Mouse (Mus musculus): ENCODE data around the gene Gm47959. TPM values are rescaled to one million over a fixed set of nuclear protein-coding genes. Genes with fewer than 3 reads are reported as not detected.
A peak's percentile ranks its signal among the peaks of the same experiment; 100 is the strongest.

The Gm47959 gene
- polyA plus RNA-seq, 1 experiment: not detected

DNA sequence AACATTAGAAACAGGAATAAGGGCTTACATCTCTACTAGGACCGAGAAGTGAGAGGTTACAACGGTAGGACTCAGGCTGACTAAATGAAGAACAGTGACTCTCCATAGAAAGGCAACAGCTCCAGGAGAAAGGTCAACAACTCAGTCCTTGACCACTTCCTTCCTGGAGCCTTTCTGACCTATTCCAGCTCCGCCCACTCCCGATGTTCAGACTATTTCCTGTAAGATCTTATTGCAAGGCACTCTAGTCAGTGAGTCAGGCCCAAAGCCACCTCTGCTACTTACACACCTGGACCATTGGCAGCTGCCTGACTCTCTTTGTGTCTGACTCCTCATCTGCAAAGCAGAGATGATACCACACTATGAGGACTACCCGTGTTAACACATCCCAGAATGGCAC is 24.6 kb upstream of the Gm47959 start:
- Histone ChIP-seq H3K4me3 (ENCODE audit: low read depth, low read length) (no peak overlapping the region), H3K27ac (ENCODE audit: insufficient read depth, low read depth, low read length) (no peak overlapping the region), H3K27me3 (ENCODE audit: control insufficient read depth, insufficient read depth, low read length) (no peaks in the 10 kb centered on the region), H3K36me3 (ENCODE audit: control insufficient read depth, insufficient read depth, low read length) (no peaks in the 10 kb centered on the region), H3K4me1 (ENCODE audit: control insufficient read depth, insufficient read depth, insufficient read length, low read length) (peaks cover 12% of the 10 kb centered on the region; the same call in 1 of the 2 replicates)
- WGBS: 64% methylated on average over 5 of the region's 5 CpGs
- TF ChIP-seq POLR2A (IDR thresholded peaks at IDR 0.05; ENCODE audit: low read depth, low read length) (no peak), CTCF (IDR thresholded peaks at IDR 0.05; ENCODE audit: extremely low read depth, insufficient read length, insufficient replicate concordance, low read depth, low read length) (no peak)

DNA sequence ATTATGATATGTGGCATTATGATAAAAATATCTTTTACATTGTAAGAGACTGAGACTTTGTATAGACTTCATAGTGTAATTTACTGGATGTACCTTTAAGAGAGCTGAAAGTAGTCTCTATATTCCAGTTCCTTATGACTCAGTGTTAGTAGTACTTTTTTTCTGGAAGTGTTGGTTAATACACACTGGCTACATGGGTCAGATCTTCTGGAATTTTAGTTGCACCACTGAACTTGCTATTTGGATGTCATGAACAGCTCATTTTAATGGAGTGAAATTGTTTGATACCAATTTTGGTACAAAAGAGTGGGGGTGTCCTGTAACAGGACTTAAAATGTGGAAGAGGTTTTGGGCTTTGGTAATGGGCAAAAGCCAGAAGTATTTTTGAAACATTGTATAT is 22.5 kb upstream of the Gm47959 start:
- Histone ChIP-seq H3K27ac (ENCODE audit: insufficient read depth, low read depth, low read length) (no peak overlapping the region), H3K4me1 (ENCODE audit: control insufficient read depth, insufficient read depth, insufficient read length, low read length) (peaks cover 12% of the 10 kb centered on the region; the same call in 1 of the 2 replicates), H3K27me3 (ENCODE audit: control insufficient read depth, insufficient read depth, low read length) (no peaks in the 10 kb centered on the region), H3K4me3 (ENCODE audit: low read depth, low read length) (no peak overlapping the region), H3K36me3 (ENCODE audit: control insufficient read depth, insufficient read depth, low read length) (no peaks in the 10 kb centered on the region)
- TF ChIP-seq CTCF (IDR thresholded peaks at IDR 0.05; ENCODE audit: extremely low read depth, insufficient read length, insufficient replicate concordance, low read depth, low read length) (no peak), POLR2A (IDR thresholded peaks at IDR 0.05; ENCODE audit: low read depth, low read length) (no peak)

- Histone ChIP-seq H3K4me3 (ENCODE audit: low read depth, low read length) (no peak overlapping the region), H3K27me3 (ENCODE audit: control insufficient read depth, insufficient read depth, low read length) (no peaks in the 10 kb centered on the region), H3K36me3 (ENCODE audit: control insufficient read depth, insufficient read depth, low read length) (no peaks in the 10 kb centered on the region), H3K27ac (ENCODE audit: insufficient read depth, low read depth, low read length) (no peak overlapping the region), H3K4me1 (ENCODE audit: control insufficient read depth, insufficient read depth, insufficient read length, low read length) (peaks cover 5% of the 10 kb centered on the region; the same call in 1 of the 2 replicates)
- WGBS: 89% methylated on average over 6 of the region's 6 CpGs
- TF ChIP-seq CTCF (IDR thresholded peaks at IDR 0.05; ENCODE audit: extremely low read depth, insufficient read length, insufficient replicate concordance, low read depth, low read length) (no peak), POLR2A (IDR thresholded peaks at IDR 0.05; ENCODE audit: low read depth, low read length) (no peak)
Measured at GRCm38 (mm10) chr1:82986738-82987137, 13.6 kb upstream of the Gm47959 start.

- no peaks in the 10 kb centered on the region for H3K36me3 ChIP-seq (ENCODE audit: control insufficient read depth, insufficient read depth, low read length)
- peaks cover 12% of the 10 kb centered on the region; the same call in 1 of the 2 replicates for H3K4me1 ChIP-seq (ENCODE audit: control insufficient read depth, insufficient read depth, insufficient read length, low read length)
- H3K27ac ChIP-seq (ENCODE audit: insufficient read depth, low read depth, low read length): no peak overlapping the region
- H3K4me3 ChIP-seq (ENCODE audit: low read depth, low read length): no peak overlapping the region
- TF ChIP-seq POLR2A (IDR thresholded peaks at IDR 0.05; ENCODE audit: low read depth, low read length) (no peak), CTCF (IDR thresholded peaks at IDR 0.05; ENCODE audit: extremely low read depth, insufficient read length, insufficient replicate concordance, low read depth, low read length) (no peak)
- WGBS: 27% methylated on average over 4 of the region's 4 CpGs
- no peaks in the 10 kb centered on the region for H3K27me3 ChIP-seq (ENCODE audit: control insufficient read depth, insufficient read depth, low read length)
Measured at GRCm38 (mm10) chr1:82987530-82988198, 12.7 kb upstream of the Gm47959 start.

GRCm38 (mm10) chr1:82991062-82991461 is 9.3 kb upstream of the Gm47959 start:
- H3K27me3 ChIP-seq (ENCODE audit: control insufficient read depth, insufficient read depth, low read length): no peaks in the 10 kb centered on the region
- WGBS: 25% methylated on average over 4 of the region's 4 CpGs
- peaks cover 14% of the 10 kb centered on the region; the same call in 1 of the 2 replicates for H3K4me1 ChIP-seq (ENCODE audit: control insufficient read depth, insufficient read depth, insufficient read length, low read length)
- H3K27ac ChIP-seq (ENCODE audit: insufficient read depth, low read depth, low read length): peak overlapping the region; percentile 94
- no peak overlapping the region for H3K4me3 ChIP-seq (ENCODE audit: low read depth, low read length)
- TF ChIP-seq CTCF (IDR thresholded peaks at IDR 0.05; ENCODE audit: extremely low read depth, insufficient read length, insufficient replicate concordance, low read depth, low read length) (no peak), POLR2A (IDR thresholded peaks at IDR 0.05; ENCODE audit: low read depth, low read length) (no peak)
- no peaks in the 10 kb centered on the region for H3K36me3 ChIP-seq (ENCODE audit: control insufficient read depth, insufficient read depth, low read length)

DNA sequence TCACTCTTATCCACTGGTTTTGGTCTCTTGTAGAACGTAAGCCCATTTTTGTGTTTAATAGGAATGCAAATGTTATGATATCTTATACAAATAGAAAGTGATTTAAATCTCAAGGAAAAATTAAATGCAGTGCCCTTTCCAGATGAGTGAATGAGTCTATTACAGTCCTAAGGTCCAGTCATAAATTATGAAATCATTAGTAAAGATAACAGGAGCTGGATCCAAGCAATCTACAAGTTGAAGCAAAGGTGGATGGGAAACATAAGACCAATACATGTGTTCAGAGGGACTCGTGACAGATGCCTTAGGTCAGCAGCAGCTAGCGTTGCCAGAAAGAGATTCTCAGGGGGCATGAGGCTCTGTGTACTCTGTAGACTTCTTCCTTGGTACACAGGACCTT is 8.8 kb upstream of the Gm47959 start:
- Histone ChIP-seq H3K27me3 (ENCODE audit: control insufficient read depth, insufficient read depth, low read length) (no peaks in the 10 kb centered on the region), H3K36me3 (ENCODE audit: control insufficient read depth, insufficient read depth, low read length) (no peaks in the 10 kb centered on the region), H3K4me1 (ENCODE audit: control insufficient read depth, insufficient read depth, insufficient read length, low read length) (peaks cover 14% of the 10 kb centered on the region; the same call in 1 of the 2 replicates), H3K4me3 (ENCODE audit: low read depth, low read length) (no peak overlapping the region), H3K27ac (ENCODE audit: insufficient read depth, low read depth, low read length) (peak overlapping the region; percentile 100)
- 29% methylated on average over 3 of the region's 3 CpGs for WGBS
- no peak for TF ChIP-seq POLR2A (IDR thresholded peaks at IDR 0.05; ENCODE audit: low read depth, low read length)
- TF ChIP-seq CTCF (IDR thresholded peaks at IDR 0.05; ENCODE audit: extremely low read depth, insufficient read length, insufficient replicate concordance, low read depth, low read length): no peak

- Histone ChIP-seq H3K27me3 (ENCODE audit: control insufficient read depth, insufficient read depth, low read length) (no peaks in the 10 kb centered on the region), H3K4me3 (ENCODE audit: low read depth, low read length) (no peak overlapping the region), H3K27ac (ENCODE audit: insufficient read depth, low read depth, low read length) (peak overlapping the region; percentile 100), H3K4me1 (ENCODE audit: control insufficient read depth, insufficient read depth, insufficient read length, low read length) (peaks cover 14% of the 10 kb centered on the region; the same call in 1 of the 2 replicates), H3K36me3 (ENCODE audit: control insufficient read depth, insufficient read depth, low read length) (no peaks in the 10 kb centered on the region)
- WGBS: 28% methylated on average over 6 of the region's 6 CpGs
- TF ChIP-seq POLR2A (IDR thresholded peaks at IDR 0.05; ENCODE audit: low read depth, low read length) (no peak), CTCF (IDR thresholded peaks at IDR 0.05; ENCODE audit: extremely low read depth, insufficient read length, insufficient replicate concordance, low read depth, low read length) (no peak)
Measured at GRCm38 (mm10) chr1:82992093-82992492, 8.3 kb upstream of the Gm47959 start.

Measured in small intestine, adult 2 months (tissue).